Mouse (Mus musculus): ENCODE measurements around the gene Mon2.

Mon2 gene

DNA sequence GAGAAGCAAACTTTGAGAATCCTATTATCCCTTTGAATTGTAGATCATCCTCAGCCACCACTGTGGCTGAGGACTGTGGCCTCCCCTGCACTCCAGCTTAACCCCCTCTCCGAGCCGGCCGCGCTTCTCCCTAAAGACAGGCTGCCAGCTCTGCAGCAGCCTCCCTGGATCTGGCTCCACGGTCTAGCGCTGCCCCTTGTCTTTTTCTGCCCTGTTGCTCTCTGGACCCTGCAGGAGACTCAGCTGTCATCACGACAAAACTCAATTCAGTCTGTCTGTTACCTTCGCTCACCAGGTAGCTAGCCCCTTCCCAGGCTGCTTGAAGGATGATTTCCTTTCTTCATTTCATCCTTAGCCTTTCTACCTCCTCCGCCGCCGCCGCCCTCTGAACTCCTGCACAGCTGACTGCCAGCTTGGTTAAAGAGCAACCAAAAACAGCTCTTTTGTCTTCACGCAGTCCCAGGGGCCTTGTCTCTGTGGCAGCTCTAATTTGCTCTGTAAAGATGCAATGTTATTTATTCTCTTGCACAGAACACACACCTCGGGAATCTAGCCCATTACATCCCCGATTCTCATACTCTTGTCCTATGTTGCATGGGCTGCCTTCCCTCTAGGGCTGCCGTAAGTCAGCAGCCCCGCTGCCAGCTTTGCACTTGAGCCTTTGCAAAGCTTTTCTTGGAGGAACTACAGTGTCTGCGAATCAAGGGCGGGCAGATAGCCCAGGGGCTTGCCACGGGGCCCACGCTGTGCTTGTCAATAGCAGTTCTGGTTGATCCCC is 112.7 kb downstream of the Mon2 start:
- DNase-seq (ENCODE audit: low spot score in 2 of 2): no peak

DNA sequence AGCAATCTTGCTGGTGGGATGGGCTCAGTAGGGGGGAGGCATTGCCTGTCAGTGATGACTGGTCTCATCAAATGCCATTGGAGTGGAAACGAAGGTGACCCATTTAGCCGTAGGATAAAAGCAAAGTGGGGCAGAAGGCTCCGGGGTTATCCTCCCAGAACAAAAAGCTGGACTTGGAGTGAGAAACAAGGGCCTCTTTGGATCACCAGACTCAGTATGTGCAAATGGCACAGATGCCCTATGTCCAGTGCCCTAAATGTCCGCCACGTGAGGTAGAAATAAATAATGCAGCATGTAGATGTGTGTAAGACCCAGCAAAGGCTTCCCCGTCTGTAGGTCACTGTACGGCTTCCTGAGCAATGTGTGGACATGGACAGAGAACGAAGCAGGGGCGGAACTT is 113.7 kb downstream of the Mon2 start:
- DNase-seq (ENCODE audit: low spot score in 2 of 2): no peak

GRCm38 (mm10) chr10:122961494-122961893 is 114.8 kb downstream of the Mon2 start:
- DNase-seq (ENCODE audit: low spot score in 2 of 2): no peak

GRCm38 (mm10) chr10:122960738-122961137 is 115.6 kb downstream of the Mon2 start:
- no peak for DNase-seq (ENCODE audit: low spot score in 2 of 2)

DNA sequence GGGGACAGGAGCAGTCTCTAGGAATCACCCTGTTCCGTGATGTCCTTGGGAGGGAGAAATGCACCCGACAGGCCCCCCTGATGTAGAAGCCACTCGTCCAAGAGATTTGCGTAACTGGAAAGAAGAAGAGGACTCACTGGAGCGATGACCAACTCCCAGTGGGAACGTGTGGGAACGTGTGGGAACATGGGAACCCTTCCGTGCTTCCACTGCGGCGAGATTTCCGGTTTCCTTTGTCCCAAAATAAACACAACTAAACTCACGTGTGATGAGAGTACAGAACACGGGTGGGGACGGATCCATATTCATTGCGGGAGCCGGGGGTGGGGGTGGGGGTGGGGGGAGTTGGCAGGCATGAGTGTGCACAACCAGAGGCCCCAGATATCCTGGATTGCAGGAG is 116.1 kb downstream of the Mon2 start:
- no peak for DNase-seq (ENCODE audit: low spot score in 2 of 2)

- no peak for DNase-seq (ENCODE audit: low spot score in 2 of 2)
Measured at GRCm38 (mm10) chr10:122958699-122959098, 117.6 kb downstream of the Mon2 start.

- no peak for DNase-seq (ENCODE audit: low spot score in 2 of 2)
Measured at GRCm38 (mm10) chr10:122957918-122958317, 118.4 kb downstream of the Mon2 start.

- DNase-seq (ENCODE audit: low spot score in 2 of 2): no peak
Measured at GRCm38 (mm10) chr10:122953576-122953975, 122.7 kb downstream of the Mon2 start.

- DNase-seq (ENCODE audit: low spot score in 2 of 2): no peak
Measured at GRCm38 (mm10) chr10:122950966-122951365, 125.3 kb downstream of the Mon2 start.

DNA sequence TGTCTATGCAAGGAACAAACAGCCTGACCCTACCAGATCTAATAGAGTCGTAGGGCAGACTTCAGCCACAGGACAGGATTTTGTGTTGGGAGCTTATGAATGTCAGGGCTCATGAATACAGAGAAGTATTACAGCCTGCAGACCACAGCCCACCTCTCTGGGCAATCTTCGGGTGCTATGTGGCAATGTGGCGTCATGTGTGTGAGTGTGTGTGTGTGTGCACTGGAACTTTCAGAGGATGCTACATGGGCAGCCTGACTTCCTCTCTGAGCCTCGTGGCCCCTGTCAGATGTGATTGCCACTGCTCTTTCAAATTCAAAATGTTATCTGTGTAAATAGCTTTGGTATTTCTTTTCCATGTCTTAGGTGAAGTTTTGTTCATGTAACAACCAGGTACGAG is 131.4 kb downstream of the Mon2 start:
- DNase-seq (ENCODE audit: low spot score in 2 of 2): no peak

DNA sequence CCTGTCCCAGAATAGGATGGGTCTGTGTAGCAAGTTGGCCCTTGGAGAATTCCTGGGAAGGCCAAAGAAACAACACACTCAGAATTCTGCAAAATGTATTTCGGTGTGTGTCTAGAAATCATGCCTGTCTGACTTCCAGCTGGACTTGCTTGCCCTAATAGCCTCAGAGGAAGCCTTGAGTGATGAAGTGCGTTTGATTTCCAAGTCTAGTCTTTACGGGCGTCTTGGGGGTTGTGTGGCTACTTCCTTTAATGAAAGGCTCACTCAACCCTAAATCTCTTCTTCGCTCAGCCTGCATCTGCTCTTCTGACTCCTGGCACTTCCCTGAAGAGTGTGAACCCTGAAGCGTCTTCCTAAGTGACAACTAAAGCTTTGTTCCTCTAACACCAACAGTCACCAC is 132.5 kb downstream of the Mon2 start:
- no peak for DNase-seq (ENCODE audit: low spot score in 2 of 2)

DNA sequence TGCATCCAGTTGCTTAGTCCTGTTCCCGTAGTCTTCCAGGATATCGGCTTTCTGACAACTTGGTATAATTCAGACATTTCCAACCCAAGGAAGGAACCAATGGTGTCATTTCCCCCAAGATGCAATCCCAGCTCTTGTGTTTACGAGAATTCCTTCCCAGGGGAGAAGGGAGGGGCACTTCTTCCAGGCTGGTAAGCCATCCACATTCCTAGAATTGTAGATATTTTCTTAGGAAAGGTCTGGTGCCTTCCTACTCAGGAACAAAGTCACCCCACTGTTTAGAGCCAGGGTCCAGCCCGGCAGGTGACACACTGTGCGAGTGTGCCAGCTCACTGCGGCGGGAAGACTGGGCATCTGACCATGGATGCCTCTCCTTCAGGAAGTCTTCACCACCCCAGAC is 133.5 kb downstream of the Mon2 start:
- no peak for DNase-seq (ENCODE audit: low spot score in 2 of 2)

All from natural killer cell, adult 2 months (primary cell).